Mouse (Mus musculus) layer of hippocampus, adult 2 months (tissue): Measurements from ENCODE around the gene Plekha5. TPM values are rescaled to one million over a fixed set of nuclear protein-coding genes. Genes with fewer than 3 reads are reported as not detected.

ENCODE experiments used
- DNase-seq, 2 experiments: peaks; one replicate each; pipeline ENCODE4 v3.0.0; 2022; ENCODE audit warnings: low spot score in 2 of 2
- H3K27ac ChIP-seq: fragments of 200-600 bp; 2 replicates; pipeline ENCODE4 v1.8.1; 2022
- H3K4me3 ChIP-seq: fragments of 200-600 bp; 2 replicates; pipeline ENCODE4 v1.8.1; 2022; ENCODE audit warnings: mild to moderate bottlenecking
- CTCF ChIP-seq: fragments of 200-600 bp; conservative IDR thresholded peaks from 2 replicates; pipeline ENCODE4 v1.8.1; 2022; ENCODE audit warnings: antibody characterized with exemption, mild to moderate bottlenecking, moderate library complexity
- total RNA-seq, 2 experiments: library from RNA; stranded (reverse); gene quantifications; 2 replicates each; pipeline ENCODE4 v1.2.3; 2021

Gene Plekha5
- total RNA-seq, 2 experiments from 2014 or later, result 109 to 125 TPM

- no peak for TF ChIP-seq CTCF
Observed at GRCm38 (mm10) chr6:140508475-140509150, 84.8 kb downstream of the Plekha5 start.

GRCm38 (mm10) chr6:140509151-140509530 lies 85.3 kb downstream of the Plekha5 start:
- no peak overlapping the region for H3K27ac ChIP-seq
- no peak for DNase-seq
- H3K4me3 ChIP-seq, result no peak overlapping the region
- TF ChIP-seq CTCF, result no peak

More at GRCm38 (mm10) chr6:140508475-140509150, 84.8 kb downstream of the Plekha5 start:
- Histone ChIP-seq H3K4me3 (no peak overlapping the region), H3K27ac (0 out of 2 replicates have a peak overlapping the region, but pooled peaks have one; percentile 14)
- DNase-seq, result no peak

- no peak for TF ChIP-seq CTCF
- DNase-seq, result no peak
- Histone ChIP-seq H3K4me3 (no peak overlapping the region), H3K27ac (peak overlapping the region; percentile 19; the same call in 1 of the 2 replicates)
Observed at GRCm38 (mm10) chr6:140512016-140512415, 88.2 kb downstream of the Plekha5 start.

- Histone ChIP-seq H3K4me3 (no peak overlapping the region), H3K27ac (peak overlapping the region; percentile 19; the same call in 1 of the 2 replicates)
- no peak for TF ChIP-seq CTCF
- DNase-seq, result no peak
Observed at GRCm38 (mm10) chr6:140512427-140512826, 88.6 kb downstream of the Plekha5 start.

GRCm38 (mm10) chr6:140514205-140515110 lies 90.6 kb downstream of the Plekha5 start:
- DNase-seq, result peak in 1 of 2 experiments; percentile 39
- H3K27ac ChIP-seq, result peak overlapping the region; percentile 75
- TF ChIP-seq CTCF, result no peak
- H3K4me3 ChIP-seq, result no peak overlapping the region; the same call in 1 of the 2 replicates

GRCm38 (mm10) chr6:140515550-140515949 lies 91.7 kb downstream of the Plekha5 start:
- no peak for TF ChIP-seq CTCF
- Histone ChIP-seq H3K27ac (peak overlapping the region; percentile 40; the same call in 1 of the 2 replicates), H3K4me3 (no peak overlapping the region)
- no peak for DNase-seq

GRCm38 (mm10) chr6:140516202-140516601 lies 92.3 kb downstream of the Plekha5 start:
- DNase-seq, result no peak
- no peak overlapping the region for H3K4me3 ChIP-seq
- peak overlapping the region; percentile 40 for H3K27ac ChIP-seq
- TF ChIP-seq CTCF, result no peak

GRCm38 (mm10) chr6:140517188-140517587 lies 93.3 kb downstream of the Plekha5 start:
- TF ChIP-seq CTCF, result peak; percentile 83
- no peak overlapping the region for H3K27ac ChIP-seq
- no peak overlapping the region for H3K4me3 ChIP-seq
- DNase-seq, result no peak

GRCm38 (mm10) chr6:140519019-140519418 lies 95.2 kb downstream of the Plekha5 start:
- no peak for DNase-seq
- Histone ChIP-seq H3K27ac (peak overlapping the region; percentile 74), H3K4me3 (no peak overlapping the region)
- no peak for TF ChIP-seq CTCF

GRCm38 (mm10) chr6:140519488-140520159 lies 95.8 kb downstream of the Plekha5 start:
- no peak overlapping the region for H3K4me3 ChIP-seq
- DNase-seq, result no peak
- peak overlapping the region; percentile 74 for H3K27ac ChIP-seq
- TF ChIP-seq CTCF, result no peak

GRCm38 (mm10) chr6:140520961-140521360 lies 97.1 kb downstream of the Plekha5 start:
- no peak overlapping the region for H3K4me3 ChIP-seq
- no peak for DNase-seq
- TF ChIP-seq CTCF, result no peak
- H3K27ac ChIP-seq, result peak overlapping the region; percentile 74; the same call in 1 of the 2 replicates

- no peak for DNase-seq
- H3K4me3 ChIP-seq, result no peak overlapping the region
- no peak for TF ChIP-seq CTCF
- no peak overlapping the region for H3K27ac ChIP-seq
Observed at GRCm38 (mm10) chr6:140521832-140522231, 98.0 kb downstream of the Plekha5 start.

GRCm38 (mm10) chr6:140523600-140523999 lies 99.7 kb downstream of the Plekha5 start:
- no peak for DNase-seq
- Histone ChIP-seq H3K27ac (no peak overlapping the region), H3K4me3 (no peak overlapping the region)
- no peak for TF ChIP-seq CTCF
